Mouse (Mus musculus): ENCODE results near the gene Bmpr1a. TPM values are rescaled to one million over a fixed set of nuclear protein-coding genes. Genes with fewer than 3 reads are reported as not detected.

Gene Bmpr1a
- polyA plus RNA-seq (2012; rRNA removed) (1.9 and 2.8 TPM in 2 replicates), polyA plus RNA-seq (2014; fragmentation: Nextera tagmentation; extraction: Ambion mirVana) (3.2 and 3.9 TPM in 2 replicates)

DNA sequence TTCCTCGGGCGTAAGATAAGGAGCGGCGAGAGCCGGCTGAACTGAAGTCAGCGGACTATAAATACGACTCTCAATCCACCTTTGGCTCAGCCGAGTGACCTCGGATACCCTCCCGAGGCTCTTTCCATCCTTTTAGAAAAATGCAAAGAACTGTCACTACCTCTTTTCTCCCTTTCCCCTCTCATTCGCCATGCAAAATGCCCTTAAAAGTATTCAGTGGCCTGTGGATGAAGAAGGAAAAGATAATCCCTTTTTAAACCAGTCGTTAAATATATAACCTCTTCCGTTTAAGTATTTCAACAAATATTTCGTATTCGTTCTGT lies at the start of gene Bmpr1a:
Bmpr1a (minus strand) TSS at position 17 of the 323 bp plus-strand sequence.
- ATAC-seq (ENCODE audit: insufficient read depth): no peak; the same call in 1 of the 2 replicates
- peak within 1 kb of the TSS; percentile 61 to 65 for H3K4me3 ChIP-seq (ENCODE audit: insufficient read depth in 1 of 2, low read depth in 2 of 2, low read length in 2 of 2)
- peaks cover 57% of the 10 kb centered on the region for H3K27me3 ChIP-seq (ENCODE audit: control insufficient read depth, insufficient read depth, low read length)
- no peaks in the 10 kb centered on the region for H3K36me3 ChIP-seq (replicated peaks; ENCODE audit: control insufficient read depth, insufficient read depth, low read depth)
- H3K9ac ChIP-seq (replicated peaks): peak within 1 kb of the TSS; percentile 69
- WGBS (ENCODE audit: insufficient replicate concordance): 11% methylated on average over 15 of the region's 15 CpGs
- H3K4me2 ChIP-seq (ENCODE audit: low read depth): peak within 1 kb of the TSS; percentile 89
- no peak for TF ChIP-seq EP300 (IDR thresholded peaks at IDR 0.05; ENCODE audit: low read depth)
- no peak for TF ChIP-seq CTCF (IDR thresholded peaks at IDR 0.05; ENCODE audit: low read depth)
- no peak within 1 kb of the TSS for H3K27ac ChIP-seq
- peaks cover 0 to 7% of the 10 kb centered on the region in 2 experiments; a peak in 2 of 4 replicates for H3K4me1 ChIP-seq (replicated peaks; ENCODE audit: control insufficient read depth in 2 of 2, insufficient read depth in 2 of 2, low read length in 1 of 2)
- H3K9me3 ChIP-seq (ENCODE audit: control insufficient read depth, low read length): no peaks in the 10 kb centered on the region
- DNase-seq (ENCODE audit: low read depth in 3 of 3, low spot score in 3 of 3): no peak

- no peaks in the 10 kb centered on the region for H3K36me3 ChIP-seq (replicated peaks; ENCODE audit: control insufficient read depth, insufficient read depth, low read depth)
- 59% methylated on average over 5 of the region's 5 CpGs for WGBS (ENCODE audit: insufficient replicate concordance)
- peaks cover 23% of the 10 kb centered on the region for H3K27me3 ChIP-seq (ENCODE audit: control insufficient read depth, insufficient read depth, low read length)
These were observed 49.1 kb upstream of the Bmpr1a start for GRCm38 (mm10) chr14:34552226-34552625.

DNA sequence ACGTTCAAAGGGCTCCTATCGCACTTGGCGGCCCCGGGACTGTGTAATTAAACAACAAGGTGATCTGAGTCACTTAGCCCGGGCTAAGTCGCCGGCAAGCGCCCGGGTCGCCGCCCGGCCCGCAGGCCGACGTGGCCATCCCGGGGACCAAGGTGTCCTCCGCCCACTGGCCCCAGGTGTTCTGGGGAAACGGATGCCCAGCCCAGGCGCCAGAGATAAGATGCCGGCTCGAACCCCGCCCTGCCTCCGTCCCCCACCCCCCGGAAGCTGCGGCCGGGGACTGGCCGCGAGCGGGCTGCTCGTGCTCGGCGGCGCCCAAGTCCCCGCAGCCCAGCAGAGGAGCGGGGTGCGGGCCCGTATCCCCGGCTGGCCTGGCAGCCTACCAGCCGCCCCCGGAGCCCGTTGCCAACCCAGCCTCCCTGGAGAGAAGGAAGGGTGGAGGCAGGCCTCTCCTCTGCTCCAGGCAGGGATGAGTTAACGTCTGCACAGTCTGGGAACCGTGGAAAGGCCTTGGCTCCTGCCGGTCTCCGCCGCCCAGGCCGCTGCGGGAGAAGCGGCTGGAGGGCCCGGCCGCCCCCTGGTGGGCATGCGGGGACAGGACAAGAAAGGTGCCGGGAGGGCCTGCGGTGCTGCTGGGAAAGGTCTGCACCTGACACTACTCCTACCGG lies 46.0 kb upstream of the Bmpr1a start:
- Histone ChIP-seq H3K4me2 (ENCODE audit: low read depth) (peak overlapping the region; percentile 68), H3K9me3 (ENCODE audit: control insufficient read depth, low read length) (no peaks in the 10 kb centered on the region), H3K27me3 (ENCODE audit: control insufficient read depth, insufficient read depth, low read length) (peaks cover 27% of the 10 kb centered on the region), H3K4me3 (ENCODE audit: insufficient read depth in 1 of 2, low read depth in 2 of 2, low read length in 2 of 2) (peak overlapping the region; percentile 60 to 62), H3K9ac (replicated peaks) (peak overlapping the region; percentile 38; the same call in 1 of the 2 replicates), H3K4me1 (replicated peaks; ENCODE audit: control insufficient read depth in 2 of 2, insufficient read depth in 2 of 2, low read length in 1 of 2) (no peaks in the 10 kb centered on the region), H3K27ac (no peak overlapping the region), H3K36me3 (replicated peaks; ENCODE audit: control insufficient read depth, insufficient read depth, low read depth) (no peaks in the 10 kb centered on the region)
- peak in 2 of 3 experiments; percentile 14 to 27 for DNase-seq (ENCODE audit: low read depth in 3 of 3, low spot score in 3 of 3)
- peak; percentile 70 for ATAC-seq (ENCODE audit: insufficient read depth)
- peak; percentile 89 for TF ChIP-seq CTCF (IDR thresholded peaks at IDR 0.05; ENCODE audit: low read depth)
- no peak for TF ChIP-seq EP300 (IDR thresholded peaks at IDR 0.05; ENCODE audit: low read depth)
- 1% methylated on average over 52 of the region's 55 CpGs for WGBS (ENCODE audit: insufficient replicate concordance)

More at GRCm38 (mm10) chr14:34552226-34552625, 49.1 kb upstream of the Bmpr1a start:
- H3K9me3 ChIP-seq (ENCODE audit: control insufficient read depth, low read length): no peaks in the 10 kb centered on the region
- H3K9ac ChIP-seq (replicated peaks): no peak overlapping the region
- H3K4me1 ChIP-seq (replicated peaks; ENCODE audit: control insufficient read depth in 2 of 2, insufficient read depth in 2 of 2, low read length in 1 of 2): no peaks in the 10 kb centered on the region
- no peak overlapping the region for H3K4me3 ChIP-seq (ENCODE audit: insufficient read depth in 1 of 2, low read depth in 2 of 2, low read length in 2 of 2)
- no peak for ATAC-seq (ENCODE audit: insufficient read depth)
- DNase-seq (ENCODE audit: low read depth in 3 of 3, low spot score in 3 of 3): no peak
- no peak overlapping the region for H3K4me2 ChIP-seq (ENCODE audit: low read depth)
- no peak overlapping the region for H3K27ac ChIP-seq
- no peak for TF ChIP-seq EP300 (IDR thresholded peaks at IDR 0.05; ENCODE audit: low read depth)
- no peak for TF ChIP-seq CTCF (IDR thresholded peaks at IDR 0.05; ENCODE audit: low read depth)

GRCm38 (mm10) chr14:34548391-34549001 lies 45.4 kb upstream of the Bmpr1a start:
- no peaks in the 10 kb centered on the region for H3K36me3 ChIP-seq (replicated peaks; ENCODE audit: control insufficient read depth, insufficient read depth, low read depth)
- no peaks in the 10 kb centered on the region for H3K4me1 ChIP-seq (replicated peaks; ENCODE audit: control insufficient read depth in 2 of 2, insufficient read depth in 2 of 2, low read length in 1 of 2)
- TF ChIP-seq EP300 (IDR thresholded peaks at IDR 0.05; ENCODE audit: low read depth): no peak
- TF ChIP-seq CTCF (IDR thresholded peaks at IDR 0.05; ENCODE audit: low read depth): no peak
- no peak overlapping the region; the same call in 1 of the 2 replicates for H3K9ac ChIP-seq (replicated peaks)
- H3K4me3 ChIP-seq (ENCODE audit: insufficient read depth in 1 of 2, low read depth in 2 of 2, low read length in 2 of 2): peak overlapping the region; percentile 60 to 62
- WGBS (ENCODE audit: insufficient replicate concordance): 2% methylated on average over 27 of the region's 27 CpGs
- DNase-seq (ENCODE audit: low read depth in 3 of 3, low spot score in 3 of 3) (no peak), ATAC-seq (ENCODE audit: insufficient read depth) (no peak)
- no peaks in the 10 kb centered on the region for H3K9me3 ChIP-seq (ENCODE audit: control insufficient read depth, low read length)
- peak overlapping the region; percentile 68 for H3K4me2 ChIP-seq (ENCODE audit: low read depth)
- H3K27me3 ChIP-seq (ENCODE audit: control insufficient read depth, insufficient read depth, low read length): peaks cover 27% of the 10 kb centered on the region
- H3K27ac ChIP-seq: no peak overlapping the region

GRCm38 (mm10) chr14:34544545-34544944 lies 41.4 kb upstream of the Bmpr1a start:
- no peak for DNase-seq (ENCODE audit: low read depth in 3 of 3, low spot score in 3 of 3)
- Histone ChIP-seq H3K4me2 (ENCODE audit: low read depth) (no peak overlapping the region), H3K4me1 (replicated peaks; ENCODE audit: control insufficient read depth in 2 of 2, insufficient read depth in 2 of 2, low read length in 1 of 2) (no peaks in the 10 kb centered on the region), H3K9me3 (ENCODE audit: control insufficient read depth, low read length) (no peaks in the 10 kb centered on the region), H3K36me3 (replicated peaks; ENCODE audit: control insufficient read depth, insufficient read depth, low read depth) (no peaks in the 10 kb centered on the region), H3K27ac (no peak overlapping the region), H3K4me3 (ENCODE audit: insufficient read depth in 1 of 2, low read depth in 2 of 2, low read length in 2 of 2) (no peak overlapping the region), H3K27me3 (ENCODE audit: control insufficient read depth, insufficient read depth, low read length) (peaks cover 27% of the 10 kb centered on the region), H3K9ac (replicated peaks) (no peak overlapping the region)
- 47% methylated on average over 2 of the region's 2 CpGs for WGBS (ENCODE audit: insufficient replicate concordance)
- ATAC-seq (ENCODE audit: insufficient read depth): no peak
- TF ChIP-seq EP300 (IDR thresholded peaks at IDR 0.05; ENCODE audit: low read depth) (no peak), CTCF (IDR thresholded peaks at IDR 0.05; ENCODE audit: low read depth) (no peak)
